Mouse (Mus musculus): ENCODE data around the gene Idua.

- TF ChIP-seq NELFE (IDR thresholded peaks at IDR 0.05; ENCODE audit: low read depth, low read length) (no peak), GATA1 (IDR thresholded peaks at IDR 0.05; ENCODE audit: low read depth, low read length) (no peak), UBTF (IDR thresholded peaks at IDR 0.05; ENCODE audit: borderline replicate concordance, insufficient read depth, low read depth, low read length) (no peak), ZMIZ1 (IDR thresholded peaks at IDR 0.05; ENCODE audit: low read depth, low read length) (no peak), CTCF (IDR thresholded peaks at IDR 0.05 in 2 of 3, conservative IDR thresholded peaks at IDR 0.05 in 1 of 3; ENCODE audit: control insufficient read depth in 1 of 3, insufficient read depth in 1 of 3, low read depth in 2 of 3, low read length in 3 of 3, poor library complexity in 1 of 3, severe bottlenecking in 1 of 3) (no peak), USF1 (IDR thresholded peaks at IDR 0.05; ENCODE audit: low read depth, low read length) (no peak), TCF12 (IDR thresholded peaks at IDR 0.05; ENCODE audit: low read depth, low read length) (no peak), MYC (IDR thresholded peaks at IDR 0.05; ENCODE audit: low read depth, low read length) (no peak), POLR2AphosphoS2 (IDR thresholded peaks at IDR 0.05; ENCODE audit: low read length) (no peak), ZNF384 (IDR thresholded peaks at IDR 0.05; ENCODE audit: low read depth, low read length) (no peak)
Measured at GRCm38 (mm10) chr5:108713691-108714090, 53.6 kb downstream of the Idua start.

All from MEL (cell line).